Mouse (Mus musculus): ENCODE measurements at regions not wholly inside any gene's neighbourhood (a gene's known extent, or its start where the extent isn't known, plus 50 kb on each side); places are given as distances from the start of the nearest gene placed in this dataset.

GRCm38 (mm10) chr1:75652547-75652946, 106.5 kb downstream of the Slc4a3 start:
- Histone ChIP-seq H3K36me3 (ENCODE audit: control insufficient read depth, insufficient read depth, low read length) (no peaks in the 10 kb centered on the region), H3K9me3 (replicated peaks; ENCODE audit: control insufficient read depth, low read length) (no peaks in the 10 kb centered on the region), H3K4me3 (ENCODE audit: low read depth, low read length) (no peak overlapping the region), H3K27me3 (replicated peaks; ENCODE audit: control insufficient read depth, insufficient read depth, low read length) (no peaks in the 10 kb centered on the region), H3K9ac (ENCODE audit: low read length) (no peak overlapping the region), H3K27ac (ENCODE audit: low read depth, low read length) (no peak overlapping the region), H3K4me1 (ENCODE audit: control insufficient read depth, insufficient read depth, low read length) (peaks cover 8% of the 10 kb centered on the region; the same call in 1 of the 2 replicates), H3K4me2 (ENCODE audit: low read length) (no peak overlapping the region)
- peak; percentile 63 for ATAC-seq
- 8% methylated on average over 10 of the region's 10 CpGs for WGBS
- peak; percentile 91 for DNase-seq (ENCODE audit: low spot score)

GRCm38 (mm10) chr1:75652987-75653573, 107.0 kb downstream of the Slc4a3 start:
- no peaks in the 10 kb centered on the region for H3K9me3 ChIP-seq (replicated peaks; ENCODE audit: control insufficient read depth, low read length)
- WGBS: 48% methylated on average over 3 of the region's 3 CpGs
- H3K4me2 ChIP-seq (ENCODE audit: low read length): peak overlapping the region; percentile 31; the same call in 1 of the 2 replicates
- DNase-seq (ENCODE audit: low spot score): no peak
- no peaks in the 10 kb centered on the region for H3K36me3 ChIP-seq (ENCODE audit: control insufficient read depth, insufficient read depth, low read length)
- H3K9ac ChIP-seq (ENCODE audit: low read length): no peak overlapping the region
- H3K4me1 ChIP-seq (ENCODE audit: control insufficient read depth, insufficient read depth, low read length): peaks cover 8% of the 10 kb centered on the region; the same call in 1 of the 2 replicates
- no peak overlapping the region for H3K4me3 ChIP-seq (ENCODE audit: low read depth, low read length)
- H3K27me3 ChIP-seq (replicated peaks; ENCODE audit: control insufficient read depth, insufficient read depth, low read length): no peaks in the 10 kb centered on the region
- ATAC-seq: peak; percentile 44
- no peak overlapping the region for H3K27ac ChIP-seq (ENCODE audit: low read depth, low read length)

GRCm38 (mm10) chr1:75653671-75654076, 107.6 kb downstream of the Slc4a3 start:
- under 1% methylated on average over 9 of the region's 9 CpGs for WGBS
- peak overlapping the region; percentile 22; the same call in 1 of the 2 replicates for H3K27ac ChIP-seq (ENCODE audit: low read depth, low read length)
- H3K4me3 ChIP-seq (ENCODE audit: low read depth, low read length): no peak overlapping the region

GRCm38 (mm10) chr1:75656592-75656991, 110.5 kb downstream of the Slc4a3 start:
- no peak overlapping the region for H3K4me2 ChIP-seq (ENCODE audit: low read length)
- H3K36me3 ChIP-seq (ENCODE audit: control insufficient read depth, insufficient read depth, low read length): no peaks in the 10 kb centered on the region
- ATAC-seq (no peak), DNase-seq (ENCODE audit: low spot score) (no peak)
- peaks cover 8% of the 10 kb centered on the region; the same call in 1 of the 2 replicates for H3K4me1 ChIP-seq (ENCODE audit: control insufficient read depth, insufficient read depth, low read length)
- 48% methylated on average over 4 of the region's 4 CpGs for WGBS
- no peaks in the 10 kb centered on the region for H3K27me3 ChIP-seq (replicated peaks; ENCODE audit: control insufficient read depth, insufficient read depth, low read length)
- no peaks in the 10 kb centered on the region for H3K9me3 ChIP-seq (replicated peaks; ENCODE audit: control insufficient read depth, low read length)
- H3K27ac ChIP-seq (ENCODE audit: low read depth, low read length): no peak overlapping the region
- H3K4me3 ChIP-seq (ENCODE audit: low read depth, low read length): no peak overlapping the region
- H3K9ac ChIP-seq (ENCODE audit: low read length): no peak overlapping the region

More at GRCm38 (mm10) chr1:75653671-75654076, 107.6 kb downstream of the Slc4a3 start:
- ATAC-seq (peak; percentile 82), DNase-seq (ENCODE audit: low spot score) (peak; percentile 89)
- no peaks in the 10 kb centered on the region for H3K9me3 ChIP-seq (replicated peaks; ENCODE audit: control insufficient read depth, low read length)
- H3K27me3 ChIP-seq (replicated peaks; ENCODE audit: control insufficient read depth, insufficient read depth, low read length): no peaks in the 10 kb centered on the region
- peaks cover 8% of the 10 kb centered on the region; the same call in 1 of the 2 replicates for H3K4me1 ChIP-seq (ENCODE audit: control insufficient read depth, insufficient read depth, low read length)
- H3K4me2 ChIP-seq (ENCODE audit: low read length): peak overlapping the region; percentile 31; the same call in 1 of the 2 replicates
- H3K9ac ChIP-seq (ENCODE audit: low read length): no peak overlapping the region
- H3K36me3 ChIP-seq (ENCODE audit: control insufficient read depth, insufficient read depth, low read length): no peaks in the 10 kb centered on the region

- 0 out of 2 replicates have a peak, but pooled peaks cover 4% of the 10 kb centered on the region for H3K27me3 ChIP-seq (replicated peaks; ENCODE audit: control insufficient read depth, insufficient read depth, low read length)
- 89% methylated on average over 7 of the region's 7 CpGs for WGBS
- no peaks in the 10 kb centered on the region for H3K9me3 ChIP-seq (replicated peaks; ENCODE audit: control insufficient read depth, low read length)
These were observed 114.5 kb downstream of the Slc4a3 start for GRCm38 (mm10) chr1:75660336-75661100.

GRCm38 (mm10) chr1:75662141-75662990, 116.3 kb downstream of the Slc4a3 start:
- 12% methylated on average over 17 of the region's 17 CpGs for WGBS

More at GRCm38 (mm10) chr1:75660336-75661100, 114.5 kb downstream of the Slc4a3 start:
- Histone ChIP-seq H3K9ac (ENCODE audit: low read length) (no peak overlapping the region), H3K4me3 (ENCODE audit: low read depth, low read length) (no peak overlapping the region), H3K4me1 (ENCODE audit: control insufficient read depth, insufficient read depth, low read length) (peaks cover 4% of the 10 kb centered on the region; the same call in 1 of the 2 replicates), H3K4me2 (ENCODE audit: low read length) (no peak overlapping the region), H3K36me3 (ENCODE audit: control insufficient read depth, insufficient read depth, low read length) (no peaks in the 10 kb centered on the region), H3K27ac (ENCODE audit: low read depth, low read length) (no peak overlapping the region)
- no peak for ATAC-seq
- DNase-seq (ENCODE audit: low spot score): no peak

GRCm38 (mm10) chr1:75667736-75668269, 121.7 kb downstream of the Slc4a3 start:
- Histone ChIP-seq H3K9ac (ENCODE audit: low read length) (no peak overlapping the region), H3K4me2 (ENCODE audit: low read length) (no peak overlapping the region), H3K36me3 (ENCODE audit: control insufficient read depth, insufficient read depth, low read length) (no peaks in the 10 kb centered on the region), H3K27ac (ENCODE audit: low read depth, low read length) (no peak overlapping the region), H3K9me3 (replicated peaks; ENCODE audit: control insufficient read depth, low read length) (no peaks in the 10 kb centered on the region; the same call in 1 of the 2 replicates), H3K27me3 (replicated peaks; ENCODE audit: control insufficient read depth, insufficient read depth, low read length) (peaks cover 17% of the 10 kb centered on the region; the same call in 1 of the 2 replicates), H3K4me3 (ENCODE audit: low read depth, low read length) (no peak overlapping the region), H3K4me1 (ENCODE audit: control insufficient read depth, insufficient read depth, low read length) (peaks cover 9% of the 10 kb centered on the region)
- WGBS: 2% methylated on average over 6 of the region's 6 CpGs
- peak; percentile 70 for DNase-seq (ENCODE audit: low spot score)
- peak; percentile 73 for ATAC-seq

More at GRCm38 (mm10) chr1:75662141-75662990, 116.3 kb downstream of the Slc4a3 start:
- H3K4me3 ChIP-seq (ENCODE audit: low read depth, low read length): no peak overlapping the region
- H3K27me3 ChIP-seq (replicated peaks; ENCODE audit: control insufficient read depth, insufficient read depth, low read length): 0 out of 2 replicates have a peak, but pooled peaks cover 4% of the 10 kb centered on the region
- ATAC-seq: peak; percentile 61
- no peak overlapping the region for H3K27ac ChIP-seq (ENCODE audit: low read depth, low read length)
- no peaks in the 10 kb centered on the region; the same call in 1 of the 2 replicates for H3K9me3 ChIP-seq (replicated peaks; ENCODE audit: control insufficient read depth, low read length)
- no peak overlapping the region for H3K9ac ChIP-seq (ENCODE audit: low read length)
- no peaks in the 10 kb centered on the region for H3K36me3 ChIP-seq (ENCODE audit: control insufficient read depth, insufficient read depth, low read length)
- peaks cover 4% of the 10 kb centered on the region for H3K4me1 ChIP-seq (ENCODE audit: control insufficient read depth, insufficient read depth, low read length)
- H3K4me2 ChIP-seq (ENCODE audit: low read length): no peak overlapping the region
- DNase-seq (ENCODE audit: low spot score): peak; percentile 48

- Histone ChIP-seq H3K4me1 (ENCODE audit: control insufficient read depth, insufficient read depth, low read length) (peaks cover 15% of the 10 kb centered on the region; the same call in 1 of the 2 replicates), H3K27ac (ENCODE audit: low read depth, low read length) (no peak overlapping the region), H3K36me3 (ENCODE audit: control insufficient read depth, insufficient read depth, low read length) (no peaks in the 10 kb centered on the region), H3K4me2 (ENCODE audit: low read length) (no peak overlapping the region), H3K4me3 (ENCODE audit: low read depth, low read length) (no peak overlapping the region), H3K9ac (ENCODE audit: low read length) (no peak overlapping the region), H3K27me3 (replicated peaks; ENCODE audit: control insufficient read depth, insufficient read depth, low read length) (peaks cover 11% of the 10 kb centered on the region; the same call in 1 of the 2 replicates), H3K9me3 (replicated peaks; ENCODE audit: control insufficient read depth, low read length) (no peaks in the 10 kb centered on the region; the same call in 1 of the 2 replicates)
- 82% methylated on average over 4 of the region's 4 CpGs for WGBS
- peak; percentile 28 for DNase-seq (ENCODE audit: low spot score)
- no peak for ATAC-seq
These were observed 130.2 kb downstream of the Slc4a3 start for GRCm38 (mm10) chr1:75676295-75676694.
